Mouse (Mus musculus) myocyte (in vitro differentiated cells): ENCODE data around the gene Lats2. TPM values are rescaled to one million over a fixed set of nuclear protein-coding genes. Genes with fewer than 3 reads are reported as not detected.

ENCODE experiments used
- H3K27me3 ChIP-seq: one replicate; pipeline ENCODE4 v1.6.1; 2011; ENCODE audit not compliant: control insufficient read depth, insufficient read depth, insufficient read length
- H3K36me3 ChIP-seq: one replicate; pipeline ENCODE4 v1.6.1; 2011; ENCODE audit not compliant: control insufficient read depth, insufficient read depth
- H3K4me2 ChIP-seq: one replicate; pipeline ENCODE4 v1.6.1; 2011; ENCODE audit warnings: low read depth, control low read depth
- H3K4me3 ChIP-seq: one replicate; pipeline ENCODE4 v1.5.1; 2011; ENCODE audit warnings: mild to moderate bottlenecking, control low read depth, moderate library complexity
- H3K79me2 ChIP-seq: one replicate; pipeline ENCODE4 v1.6.1; 2011; ENCODE audit not compliant: control insufficient read depth, insufficient read depth
- H3ac ChIP-seq: one replicate; pipeline ENCODE4 v1.6.1; 2011; ENCODE audit not compliant: control insufficient read depth, insufficient read length
- CEBPB ChIP-seq: IDR thresholded peaks from 2 replicates; pipeline ENCODE4 v1.6.1; 2011; ENCODE audit warnings: mild to moderate bottlenecking, moderate library complexity; ENCODE audit not compliant: poor library complexity, insufficient read depth, severe bottlenecking
- E2F4 ChIP-seq: IDR thresholded peaks from one replicate; pipeline ENCODE4 v1.6.1; 2011; ENCODE audit warnings: mild to moderate bottlenecking, control low read depth, moderate library complexity; ENCODE audit not compliant: insufficient read depth
- MAX ChIP-seq: IDR thresholded peaks from one replicate; pipeline ENCODE4 v1.6.1; 2011; ENCODE audit warnings: low read depth, mild to moderate bottlenecking, control low read depth
- MYOD1 ChIP-seq, 3 experiments: IDR thresholded peaks; one replicate each; pipeline ENCODE4 v1.6.1; 2011; ENCODE audit warnings: control low read depth in 2 of 3, low read depth in 2 of 3, mild to moderate bottlenecking in 2 of 3, moderate library complexity in 1 of 3; ENCODE audit not compliant: insufficient read length in 2 of 3, control insufficient read depth in 1 of 3
- MYOG ChIP-seq, 3 experiments: IDR thresholded peaks; one replicate each; pipeline ENCODE4 v1.6.1; 2011; ENCODE audit warnings: control low read depth in 2 of 3, low read depth in 2 of 3, mild to moderate bottlenecking in 2 of 3; ENCODE audit not compliant: insufficient read length in 2 of 3, control insufficient read depth in 1 of 3, insufficient read depth in 1 of 3
- POLR2A ChIP-seq: IDR thresholded peaks from one replicate; pipeline ENCODE4 v1.6.1; 2011; ENCODE audit warnings: low read depth, mild to moderate bottlenecking, control low read depth, moderate library complexity; ENCODE audit not compliant: insufficient read length
- POLR2AphosphoS2 ChIP-seq: IDR thresholded peaks from one replicate; pipeline ENCODE4 v1.6.1; 2011; ENCODE audit warnings: low read depth, control low read depth; ENCODE audit not compliant: insufficient read length
- REST ChIP-seq: IDR thresholded peaks from one replicate; pipeline ENCODE4 v1.6.1; 2011; ENCODE audit warnings: mild to moderate bottlenecking, control low read depth, moderate library complexity; ENCODE audit not compliant: insufficient read depth, insufficient read length
- SRF ChIP-seq: IDR thresholded peaks from one replicate; pipeline ENCODE4 v1.6.1; 2011; ENCODE audit warnings: low read depth; ENCODE audit not compliant: control insufficient read depth, insufficient read length
- TCF12 ChIP-seq: IDR thresholded peaks from one replicate; pipeline ENCODE4 v1.6.1; 2011; ENCODE audit warnings: mild to moderate bottlenecking, control low read depth; ENCODE audit not compliant: poor library complexity, insufficient read depth, severe bottlenecking
- TCF3 ChIP-seq: IDR thresholded peaks from one replicate; pipeline ENCODE4 v1.6.1; 2011; ENCODE audit warnings: low read depth, control low read depth; ENCODE audit not compliant: insufficient read length
- USF1 ChIP-seq: IDR thresholded peaks from one replicate; pipeline ENCODE4 v1.6.1; 2011; ENCODE audit warnings: low read depth, mild to moderate bottlenecking, control low read depth, moderate library complexity
- polyA plus RNA-seq: library from polyadenylated mRNA; unstranded; fragments of >200 nt; fragmentation: generic; extraction: Trizol; gene quantifications from one replicate; pipeline ENCODE4 v1.2.1, GENCODE M21; 2012; ENCODE audit warnings: missing spikeins

The Lats2 gene
- polyA plus RNA-seq, 1 experiment = 10.6 TPM

DNA sequence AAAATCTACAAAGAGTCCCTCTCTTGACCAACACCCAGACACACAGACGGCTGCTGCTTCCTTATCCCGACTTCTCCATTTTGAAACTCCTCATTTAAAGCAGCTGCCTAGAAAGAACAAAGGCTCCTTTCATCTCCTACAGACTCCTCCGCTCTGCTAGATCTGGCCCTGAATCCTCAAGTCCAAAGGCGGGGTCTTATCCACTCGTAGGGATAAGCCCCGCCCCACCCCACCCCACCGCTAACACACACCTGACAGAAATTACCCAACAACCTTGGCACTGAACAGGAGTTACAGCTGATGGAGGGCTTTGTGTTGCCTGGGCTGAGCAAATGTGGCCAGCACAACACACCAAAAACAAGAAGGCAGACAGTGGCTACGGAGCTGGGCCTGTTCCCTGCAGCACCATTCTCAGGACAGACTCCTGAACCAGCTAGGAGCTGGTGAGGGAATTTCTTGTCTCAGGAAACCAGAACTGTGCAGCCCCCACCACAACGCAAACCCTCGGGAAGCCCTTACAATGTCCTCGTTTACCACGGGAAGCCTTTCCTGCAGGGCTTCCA is 56.2 kb downstream of the Lats2 start:
- H3K4me3 ChIP-seq = no peak overlapping the region

DNA sequence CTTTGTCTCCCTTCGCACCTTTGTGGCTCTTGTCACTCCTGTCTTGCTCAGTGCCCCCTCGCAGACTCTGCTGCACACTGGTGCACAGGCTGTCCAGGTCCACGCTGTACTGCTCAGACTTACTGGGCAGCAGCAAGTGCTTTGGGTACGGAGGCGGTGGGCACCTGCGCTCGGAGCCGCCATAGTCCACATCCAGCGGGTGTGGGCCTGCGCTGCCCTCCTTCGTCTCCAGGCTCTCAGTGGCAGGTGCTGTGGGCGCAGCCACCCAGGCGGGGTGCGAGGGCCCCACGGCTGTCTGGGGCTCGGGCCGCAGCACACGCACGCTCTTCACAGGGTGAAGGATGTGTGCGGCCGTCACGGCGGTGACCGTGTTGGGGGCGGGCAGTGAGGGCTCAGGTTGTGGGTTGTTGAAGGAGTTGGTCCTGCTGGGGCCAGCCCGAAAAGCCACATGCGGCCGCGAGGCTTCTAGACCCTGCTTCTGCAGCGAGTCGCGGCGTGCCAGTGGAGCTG is 58.7 kb downstream of the Lats2 start:
- Histone ChIP-seq H3K4me3 (no peak overlapping the region), H3ac (no peak overlapping the region), H3K4me2 (no peak overlapping the region), H3K27me3 (no peaks in the 10 kb centered on the region), H3K36me3 (peaks cover 16% of the 10 kb centered on the region), H3K79me2 (peaks cover 3% of the 10 kb centered on the region)
- no peak for TF ChIP-seq MYOG (IDR thresholded peaks at IDR 0.05; ENCODE audit: control insufficient read depth in 1 of 3, insufficient read depth in 1 of 3, insufficient read length in 2 of 3, low read depth in 2 of 3)

More for the DNA sequence above, 56.2 kb downstream of the Lats2 start:
- no peaks in the 10 kb centered on the region for H3K27me3 ChIP-seq
- peaks cover 14% of the 10 kb centered on the region for H3K36me3 ChIP-seq
- peaks cover 3% of the 10 kb centered on the region for H3K79me2 ChIP-seq
- TF ChIP-seq MYOD1 (IDR thresholded peaks at IDR 0.05; ENCODE audit: control insufficient read depth in 1 of 3, insufficient read length in 2 of 3, low read depth in 2 of 3) (no peak), TCF12 (no peak), USF1 (no peak), TCF3 (no peak), MAX (no peak), POLR2AphosphoS2 (no peak), POLR2A (no peak), CEBPB (no peak), SRF (no peak), REST (no peak)
- no peak overlapping the region for H3K4me2 ChIP-seq
- no peak overlapping the region for H3ac ChIP-seq

DNA sequence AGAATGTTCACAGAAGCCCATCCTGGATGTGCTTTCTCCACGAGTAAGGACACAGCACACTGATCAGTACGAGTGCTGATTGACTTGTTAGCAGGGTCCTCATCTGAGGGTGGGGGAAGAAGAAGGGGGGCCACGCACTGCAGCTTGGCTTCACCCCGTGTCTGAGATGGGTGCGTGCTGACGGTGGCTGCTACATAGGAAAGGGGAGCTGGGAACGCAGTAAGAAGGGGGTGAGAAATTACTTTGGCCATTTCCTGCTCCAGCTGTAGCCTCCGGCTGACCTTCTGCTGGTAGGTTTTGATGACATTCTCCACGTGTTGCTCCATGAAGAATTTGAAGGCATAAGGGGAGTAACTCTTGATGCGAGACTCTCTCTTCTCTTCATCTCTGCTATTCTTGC is 59.2 kb downstream of the Lats2 start:
- no peak overlapping the region for H3ac ChIP-seq
- H3K79me2 ChIP-seq = peaks cover 3% of the 10 kb centered on the region
- no peak for TF ChIP-seq MYOG (IDR thresholded peaks at IDR 0.05; ENCODE audit: control insufficient read depth in 1 of 3, insufficient read depth in 1 of 3, insufficient read length in 2 of 3, low read depth in 2 of 3)
- TF ChIP-seq SRF = no peak
- TF ChIP-seq TCF12 = no peak
- TF ChIP-seq CEBPB = no peak
- TF ChIP-seq REST = no peak
- no peak for TF ChIP-seq MAX
- no peak overlapping the region for H3K4me3 ChIP-seq
- H3K36me3 ChIP-seq = peaks cover 16% of the 10 kb centered on the region
- no peaks in the 10 kb centered on the region for H3K27me3 ChIP-seq
- no peak overlapping the region for H3K4me2 ChIP-seq

DNA sequence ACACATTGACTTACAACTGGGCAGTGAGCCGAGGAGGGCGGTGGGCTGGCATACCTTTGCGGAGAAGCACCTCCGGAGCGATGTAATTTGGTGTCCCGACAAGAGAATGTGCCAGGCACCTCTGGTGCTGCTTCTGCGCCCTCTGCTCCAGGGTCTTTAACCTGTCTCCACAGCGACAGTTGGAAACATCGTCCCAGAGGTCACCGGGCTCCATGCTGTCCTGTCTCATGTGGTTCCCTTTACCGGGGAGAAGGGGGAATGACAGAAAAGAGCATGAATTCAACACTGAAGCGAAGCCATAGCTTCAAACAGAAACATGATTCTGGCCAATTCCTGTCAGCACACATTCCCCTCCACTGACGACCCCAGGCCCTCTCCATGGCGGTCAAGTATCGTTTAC is 62.1 kb downstream of the Lats2 start:
- Histone ChIP-seq H3K4me2 (no peak overlapping the region), H3K79me2 (peaks cover 3% of the 10 kb centered on the region), H3K27me3 (no peaks in the 10 kb centered on the region), H3K36me3 (peaks cover 24% of the 10 kb centered on the region), H3K4me3 (no peak overlapping the region), H3ac (no peak overlapping the region)
- no peak for TF ChIP-seq REST
- no peak for TF ChIP-seq MYOD1 (IDR thresholded peaks at IDR 0.05; ENCODE audit: control insufficient read depth in 1 of 3, insufficient read length in 2 of 3, low read depth in 2 of 3)
- TF ChIP-seq MYOG (IDR thresholded peaks at IDR 0.05; ENCODE audit: control insufficient read depth in 1 of 3, insufficient read depth in 1 of 3, insufficient read length in 2 of 3, low read depth in 2 of 3) = no peak
- TF ChIP-seq USF1 = no peak
- no peak for TF ChIP-seq SRF
- TF ChIP-seq POLR2A = no peak
- no peak for TF ChIP-seq E2F4
- TF ChIP-seq CEBPB = no peak
- no peak for TF ChIP-seq TCF12
- TF ChIP-seq MAX = no peak
- no peak for TF ChIP-seq POLR2AphosphoS2
- no peak for TF ChIP-seq TCF3

DNA sequence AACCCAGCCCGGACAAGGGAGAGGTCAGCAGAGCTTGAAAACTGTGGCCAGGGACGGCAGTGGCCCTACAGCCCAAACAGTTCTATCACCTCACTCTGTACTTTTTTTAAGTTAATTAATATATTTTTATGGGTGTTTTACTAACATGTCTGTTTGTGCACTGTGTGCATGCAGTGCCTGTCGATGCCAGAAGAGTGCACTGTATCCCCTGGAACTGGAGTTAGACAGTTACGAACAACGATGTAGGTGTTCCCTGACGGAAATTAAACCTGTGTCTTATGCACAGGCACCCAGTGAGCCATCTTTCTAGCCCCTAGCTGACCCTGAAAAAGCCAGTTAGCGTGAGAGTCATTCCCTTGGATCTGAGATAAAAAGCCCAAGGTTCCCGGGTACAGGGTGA is 62.6 kb downstream of the Lats2 start:
- Histone ChIP-seq H3K36me3 (peaks cover 29% of the 10 kb centered on the region), H3K79me2 (peaks cover 3% of the 10 kb centered on the region), H3K27me3 (no peaks in the 10 kb centered on the region), H3ac (no peak overlapping the region), H3K4me2 (no peak overlapping the region), H3K4me3 (no peak overlapping the region)
- no peak for TF ChIP-seq SRF
